Mouse (Mus musculus): ENCODE measurements around the gene Hsph1. TPM values are rescaled to one million over a fixed set of nuclear protein-coding genes. Genes with fewer than 3 reads are reported as not detected.

Gene Hsph1
- polyA plus RNA-seq, 1 experiment from 2014 or later, result 118 TPM

DNA sequence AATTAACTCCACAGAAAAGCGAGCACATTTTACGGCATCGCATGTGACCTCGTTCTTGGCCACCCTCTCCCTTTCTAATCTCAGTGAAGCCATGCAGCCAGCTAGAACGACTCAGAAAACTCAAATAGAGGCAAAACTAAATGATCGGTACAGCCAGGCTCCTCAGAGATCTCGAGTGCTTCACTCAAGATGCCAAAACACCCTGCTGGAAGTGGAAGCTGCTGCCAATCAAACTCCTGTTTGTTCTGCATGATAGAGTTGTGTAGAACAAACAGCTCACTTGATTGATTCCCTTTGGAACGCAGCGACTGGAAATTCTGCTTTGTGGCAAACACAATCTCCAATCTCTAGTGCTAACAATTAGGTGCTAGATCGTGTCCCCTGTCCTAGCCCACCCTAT is 59.2 kb downstream of the Hsph1 start:
- no peaks in the 10 kb centered on the region for H3K9me3 ChIP-seq (ENCODE audit: control insufficient read depth, low read length)
- DNase-seq (ENCODE audit: low spot score) (peak; percentile 17), ATAC-seq (ENCODE audit: low FRiP score) (no peak)
- H3K9ac ChIP-seq (ENCODE audit: low read depth, low read length), result no peak overlapping the region
- H3K4me2 ChIP-seq (replicated peaks; ENCODE audit: low read depth, low read length), result no peak overlapping the region
- no peak overlapping the region for H3K4me3 ChIP-seq (ENCODE audit: low read depth, low read length)
- no peaks in the 10 kb centered on the region for H3K36me3 ChIP-seq (ENCODE audit: control insufficient read depth, insufficient read depth, low read length)
- 0 out of 2 replicates have a peak, but pooled peaks cover 3% of the 10 kb centered on the region for H3K4me1 ChIP-seq (replicated peaks; ENCODE audit: control insufficient read depth, insufficient read depth, low read length)
- no peak overlapping the region for H3K27ac ChIP-seq (ENCODE audit: low read depth, low read length)
- no peaks in the 10 kb centered on the region for H3K27me3 ChIP-seq (ENCODE audit: control insufficient read depth, insufficient read depth, low read length)
- 60% methylated on average over 10 of the region's 10 CpGs for WGBS

DNA sequence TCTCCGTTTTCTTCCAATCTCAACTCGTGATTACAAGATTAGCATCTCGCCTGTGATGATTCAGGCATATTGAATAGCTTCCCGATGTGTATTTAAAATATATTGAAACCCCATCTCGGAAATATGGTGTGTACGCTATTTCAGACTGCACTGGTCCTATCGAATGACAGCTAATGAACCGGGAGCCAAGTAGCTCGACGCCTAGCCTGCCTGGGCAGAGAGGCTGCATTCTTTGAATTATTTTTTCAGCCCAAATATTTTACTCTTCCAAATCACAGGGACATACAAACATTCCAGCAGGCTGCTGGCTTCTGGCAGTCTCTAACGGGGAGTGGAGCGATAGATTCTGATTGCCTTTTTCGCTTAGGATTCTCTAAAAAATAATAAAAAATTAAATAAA is 67.2 kb downstream of the Hsph1 start:
- Histone ChIP-seq H3K27me3 (ENCODE audit: control insufficient read depth, insufficient read depth, low read length) (no peaks in the 10 kb centered on the region), H3K4me2 (replicated peaks; ENCODE audit: low read depth, low read length) (no peak overlapping the region), H3K9me3 (ENCODE audit: control insufficient read depth, low read length) (no peaks in the 10 kb centered on the region), H3K27ac (ENCODE audit: low read depth, low read length) (no peak overlapping the region), H3K36me3 (ENCODE audit: control insufficient read depth, insufficient read depth, low read length) (no peaks in the 10 kb centered on the region), H3K4me1 (replicated peaks; ENCODE audit: control insufficient read depth, insufficient read depth, low read length) (no peaks in the 10 kb centered on the region), H3K9ac (ENCODE audit: low read depth, low read length) (no peak overlapping the region), H3K4me3 (ENCODE audit: low read depth, low read length) (no peak overlapping the region)
- DNase-seq (ENCODE audit: low spot score) (no peak), ATAC-seq (ENCODE audit: low FRiP score) (no peak)
- 83% methylated on average over 13 of the region's 13 CpGs for WGBS

DNA sequence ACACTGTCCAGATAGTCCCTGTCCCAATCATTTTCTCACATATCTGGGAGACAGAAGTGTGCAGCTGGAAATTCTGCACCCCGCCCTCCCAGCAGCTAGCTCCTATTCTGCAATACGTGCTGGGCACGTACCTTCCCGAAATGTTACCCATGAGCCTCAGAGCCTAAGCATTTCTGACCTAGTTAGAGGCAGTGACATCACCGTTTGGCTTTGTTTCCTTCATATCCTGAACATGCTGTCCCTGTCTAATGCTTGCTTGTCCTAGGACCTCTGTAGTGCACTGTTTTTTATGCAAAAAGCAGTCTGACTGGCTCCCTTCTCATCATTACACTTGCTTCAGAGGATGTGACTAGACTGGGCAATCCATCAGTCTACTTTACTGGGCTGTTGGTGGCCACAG is 69.2 kb downstream of the Hsph1 start:
- Histone ChIP-seq H3K4me1 (replicated peaks; ENCODE audit: control insufficient read depth, insufficient read depth, low read length) (no peaks in the 10 kb centered on the region), H3K9me3 (ENCODE audit: control insufficient read depth, low read length) (no peaks in the 10 kb centered on the region), H3K27ac (ENCODE audit: low read depth, low read length) (no peak overlapping the region), H3K9ac (ENCODE audit: low read depth, low read length) (no peak overlapping the region), H3K27me3 (ENCODE audit: control insufficient read depth, insufficient read depth, low read length) (no peaks in the 10 kb centered on the region), H3K36me3 (ENCODE audit: control insufficient read depth, insufficient read depth, low read length) (no peaks in the 10 kb centered on the region), H3K4me2 (replicated peaks; ENCODE audit: low read depth, low read length) (no peak overlapping the region), H3K4me3 (ENCODE audit: low read depth, low read length) (no peak overlapping the region)
- 83% methylated on average over 5 of the region's 5 CpGs for WGBS
- DNase-seq (ENCODE audit: low spot score) (no peak), ATAC-seq (ENCODE audit: low FRiP score) (no peak)

DNA sequence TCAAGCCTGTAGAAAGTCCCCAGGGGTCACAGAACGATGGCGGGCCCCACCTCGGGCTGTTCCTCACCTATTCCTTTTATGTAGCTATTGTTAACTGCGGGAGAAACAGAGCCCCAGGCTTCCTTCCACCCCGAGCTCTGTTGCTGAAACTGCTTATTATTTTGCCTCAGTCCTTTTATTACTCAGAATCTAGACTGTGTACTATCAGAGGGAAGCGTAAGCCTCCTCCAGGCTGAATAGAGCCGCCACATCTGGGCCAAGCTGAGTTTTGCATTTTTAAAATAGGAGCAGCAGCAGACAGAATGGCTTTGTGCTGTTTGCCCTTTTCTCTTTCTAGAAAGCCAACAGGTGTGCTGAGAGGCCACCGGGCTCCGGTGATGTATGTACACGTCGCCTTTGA is 70.2 kb downstream of the Hsph1 start:
- no peak overlapping the region for H3K9ac ChIP-seq (ENCODE audit: low read depth, low read length)
- 54% methylated on average over 11 of the region's 11 CpGs for WGBS
- ATAC-seq (ENCODE audit: low FRiP score), result no peak
- H3K4me2 ChIP-seq (replicated peaks; ENCODE audit: low read depth, low read length), result no peak overlapping the region
- H3K4me1 ChIP-seq (replicated peaks; ENCODE audit: control insufficient read depth, insufficient read depth, low read length), result no peaks in the 10 kb centered on the region
- H3K4me3 ChIP-seq (ENCODE audit: low read depth, low read length), result no peak overlapping the region
- no peaks in the 10 kb centered on the region for H3K36me3 ChIP-seq (ENCODE audit: control insufficient read depth, insufficient read depth, low read length)
- H3K27me3 ChIP-seq (ENCODE audit: control insufficient read depth, insufficient read depth, low read length), result no peaks in the 10 kb centered on the region
- H3K9me3 ChIP-seq (ENCODE audit: control insufficient read depth, low read length), result no peaks in the 10 kb centered on the region
- no peak overlapping the region for H3K27ac ChIP-seq (ENCODE audit: low read depth, low read length)
- no peak for DNase-seq (ENCODE audit: low spot score)

Other genes with a start within 250 kb of the Hsph1 start
- 0.25 and 0.80 TPM in 2 replicates for gene Medag, start 224.6 kb downstream of the Hsph1 start, polyA plus RNA-seq (2014; fragmentation: Nextera tagmentation; extraction: Ambion mirVana)
- 0.85 and 1.4 TPM in 2 replicates for gene Tex26, start 196.7 kb downstream of the Hsph1 start, polyA plus RNA-seq (2014; fragmentation: Nextera tagmentation; extraction: Ambion mirVana)
- gene Wdr95, start 107.7 kb downstream of the Hsph1 start, polyA plus RNA-seq (2014; fragmentation: Nextera tagmentation; extraction: Ambion mirVana), result not detected in 2 replicates
- gene B3glct, start 41.9 kb upstream of the Hsph1 start, polyA plus RNA-seq (2014; fragmentation: Nextera tagmentation; extraction: Ambion mirVana), result 15.3 and 15.8 TPM in 2 replicates

Data from hindbrain, embryonic 11.5 days (tissue).